Mouse (Mus musculus) small intestine, adult 10 weeks (tissue): ENCODE results near the gene Cwc27. TPM values are rescaled to one million over a fixed set of nuclear protein-coding genes. Genes with fewer than 3 reads are reported as not detected.

Source experiments
- polyA plus RNA-seq: library from polyadenylated mRNA; stranded (reverse); fragments of 350-450 nt; fragmentation: Illumina TruSeq; extraction: RNeasy Lipid Tissue Mini Kit (QIAGEN cat#74804); gene quantifications from one replicate; pipeline ENCODE4 v1.2.3, GENCODE M21; 2014; ENCODE audit warnings: low replicate concordance

Gene Cwc27
- 17.4 TPM for polyA plus RNA-seq

GRCm38 (mm10) chr13:104816635-104817571 is at the start of gene Cwc27:
TSS of gene Cwc27 (minus strand) at chr13:104817142.

GRCm38 (mm10) chr13:104863127-104863979 is 46.4 kb upstream of the Cwc27 start, which contains the start of gene Shisal2b:
TSS of gene Shisal2b (minus strand) at chr13:104863893.

GRCm38 (mm10) chr13:104792184-104792583 is 24.8 kb downstream of the Cwc27 start, which contains the start of gene Srek1ip1:
TSS of gene Srek1ip1 (plus strand) at chr13:104792484.

Other genes with a start within 250 kb of the Cwc27 start
- gene Srek1ip1, start 24.7 kb downstream of the Cwc27 start, polyA plus RNA-seq, result 115 TPM
- gene Shisal2b, start 46.8 kb upstream of the Cwc27 start, polyA plus RNA-seq, result 1.2 TPM
- gene Rgs7bp, start 237.8 kb upstream of the Cwc27 start, polyA plus RNA-seq, result 7.4 TPM